Mouse (Mus musculus): ENCODE measurements around the gene Pkib.
A peak's percentile ranks its signal among the peaks of the same experiment; 100 is the strongest.

Gene Pkib

GRCm38 (mm10) chr10:57741351-57741750 is 109.6 kb downstream of the Pkib start:
- DNase-seq: no peak

DNA sequence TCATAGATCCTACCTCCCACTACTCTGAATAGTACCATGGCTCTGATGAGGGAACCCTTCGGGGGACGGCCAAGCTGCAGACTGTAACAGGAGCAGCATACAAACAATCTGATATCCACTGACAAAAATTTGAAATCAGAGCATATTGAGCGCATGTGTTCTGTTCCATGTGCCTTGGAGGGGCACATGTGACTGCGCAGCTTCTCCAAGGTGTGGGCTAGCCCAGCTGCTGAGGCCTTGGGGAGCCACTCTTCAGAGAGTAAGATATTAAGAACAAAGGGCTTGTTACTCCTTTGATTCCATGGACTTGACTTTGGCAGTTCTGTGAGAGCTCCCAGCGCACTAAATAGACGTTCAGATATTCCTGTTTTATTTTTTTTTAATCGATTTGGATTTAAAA is 111.3 kb downstream of the Pkib start:
- no peak for DNase-seq

DNA sequence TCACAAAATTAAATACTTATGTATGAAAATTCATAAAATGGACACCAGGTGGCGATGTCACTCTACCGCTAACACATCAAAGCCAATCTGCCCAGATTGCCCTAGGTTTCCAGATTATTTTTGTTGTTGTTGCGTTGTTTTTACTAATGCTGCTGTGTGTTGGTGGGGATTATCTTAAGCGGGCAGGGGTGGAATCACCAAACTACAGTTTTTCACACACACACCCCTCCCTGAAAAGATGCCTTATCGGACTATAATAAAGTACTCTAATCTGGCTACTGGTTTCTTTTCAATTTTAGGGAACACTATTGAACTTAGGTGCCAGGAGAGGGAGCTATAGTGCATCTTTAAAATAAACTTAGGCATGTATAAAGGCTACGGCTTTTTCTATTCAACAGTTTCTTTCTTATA is 111.8 kb downstream of the Pkib start:
- DNase-seq: peak; percentile 51

- DNase-seq: no peak
These were observed 112.5 kb downstream of the Pkib start for GRCm38 (mm10) chr10:57744128-57744765.

- no peak for DNase-seq
These were observed 113.7 kb downstream of the Pkib start for GRCm38 (mm10) chr10:57745452-57745851.

- peak; percentile 6 for DNase-seq
These were observed 115.3 kb downstream of the Pkib start for GRCm38 (mm10) chr10:57747127-57747526.

GRCm38 (mm10) chr10:57753343-57753742 is 121.6 kb downstream of the Pkib start:
- no peak for DNase-seq

GRCm38 (mm10) chr10:57755201-57755736 is 123.5 kb downstream of the Pkib start:
- DNase-seq: no peak

- DNase-seq: no peak
These were observed 127.2 kb downstream of the Pkib start for GRCm38 (mm10) chr10:57758999-57759398.

GRCm38 (mm10) chr10:57760694-57761093 is 128.9 kb downstream of the Pkib start:
- no peak for DNase-seq

DNA sequence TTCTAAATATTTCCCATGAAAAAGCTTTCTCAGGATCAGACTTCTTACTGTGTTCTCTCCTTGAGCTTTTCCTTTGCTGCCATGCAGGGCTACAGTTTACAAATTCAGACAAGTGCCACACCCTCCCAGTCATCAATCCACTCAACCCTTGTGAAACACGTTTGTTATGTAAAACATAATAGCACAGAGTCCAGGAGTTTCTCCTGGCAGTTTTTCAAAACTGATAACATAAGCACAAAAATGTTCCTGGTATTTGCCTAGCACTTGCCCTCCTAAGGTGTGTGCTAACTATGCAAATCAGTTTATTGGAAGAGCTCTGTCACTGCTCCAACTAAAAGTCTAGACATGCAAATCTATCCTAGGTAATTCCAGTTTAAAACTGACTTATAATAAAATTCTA is 131.3 kb downstream of the Pkib start:
- DNase-seq: peak; percentile 14

DNA sequence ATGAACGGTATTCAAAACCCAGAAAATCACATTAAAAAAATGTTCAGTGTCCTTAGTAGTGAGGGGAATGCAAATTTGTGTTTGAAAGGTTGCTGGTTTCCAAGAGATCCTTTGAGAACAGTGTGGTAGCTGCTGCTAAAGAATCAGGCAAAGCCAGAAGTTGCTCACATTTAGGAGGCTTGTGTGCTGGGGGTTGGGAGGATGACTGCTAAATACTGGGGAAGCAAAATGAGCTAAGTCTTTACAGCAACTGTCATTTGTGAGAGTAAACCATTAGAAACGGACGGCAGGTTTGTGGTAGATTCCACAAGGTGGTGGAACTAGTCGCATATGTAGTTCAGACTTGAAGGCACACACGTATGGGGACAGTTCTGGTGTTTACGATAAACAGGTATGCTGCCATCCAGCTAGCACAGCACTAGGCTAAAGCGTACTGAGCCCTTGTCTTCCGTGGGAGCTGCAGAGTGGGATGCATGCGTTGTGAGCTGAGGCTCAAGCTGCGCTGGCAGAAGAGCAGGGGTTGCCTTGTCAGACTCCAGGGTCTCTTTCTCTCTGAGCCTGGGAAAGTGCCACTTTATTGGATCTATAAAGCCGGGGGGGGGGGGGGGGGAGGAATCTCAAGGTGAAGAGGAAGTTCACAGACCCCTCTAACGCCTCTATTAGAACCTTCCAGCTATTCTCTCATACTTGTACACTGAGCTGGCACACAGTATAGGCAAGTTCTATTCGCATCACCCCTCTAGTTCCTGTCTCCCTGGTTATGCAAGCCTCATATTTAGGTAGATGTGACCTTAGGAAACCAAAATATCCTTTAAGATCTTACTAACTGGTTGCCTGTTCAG is 151.7 kb downstream of the Pkib start:
- no peak for DNase-seq

GRCm38 (mm10) chr10:57784131-57784875 is 152.5 kb downstream of the Pkib start:
- DNase-seq: peak; percentile 80

GRCm38 (mm10) chr10:57784876-57785150 is 153.0 kb downstream of the Pkib start, which contains the start of gene Fabp7:
TSS of gene Fabp7 (plus strand) at chr10:57784881.
- DNase-seq: no peak

DNA sequence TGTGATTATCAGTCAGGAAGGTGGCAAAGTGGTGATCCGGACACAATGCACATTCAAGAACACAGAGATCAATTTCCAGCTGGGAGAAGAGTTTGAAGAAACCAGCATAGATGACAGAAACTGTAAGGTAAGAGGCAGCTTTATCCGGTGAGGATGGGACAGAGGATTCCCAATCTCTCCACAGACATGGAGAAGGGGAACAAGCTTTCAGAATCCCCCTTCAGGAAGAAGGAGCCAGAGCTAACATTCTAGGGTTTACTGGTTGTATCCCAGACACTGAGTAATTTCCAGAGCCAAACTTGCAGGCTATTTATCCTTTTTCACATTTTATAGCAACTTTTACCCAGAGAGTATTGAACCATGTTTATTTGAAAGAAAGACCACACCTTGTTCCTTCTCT is 153.8 kb downstream of the Pkib start:
- no peak for DNase-seq
